Mouse (Mus musculus): ENCODE results near the gene Ank3.

DNA sequence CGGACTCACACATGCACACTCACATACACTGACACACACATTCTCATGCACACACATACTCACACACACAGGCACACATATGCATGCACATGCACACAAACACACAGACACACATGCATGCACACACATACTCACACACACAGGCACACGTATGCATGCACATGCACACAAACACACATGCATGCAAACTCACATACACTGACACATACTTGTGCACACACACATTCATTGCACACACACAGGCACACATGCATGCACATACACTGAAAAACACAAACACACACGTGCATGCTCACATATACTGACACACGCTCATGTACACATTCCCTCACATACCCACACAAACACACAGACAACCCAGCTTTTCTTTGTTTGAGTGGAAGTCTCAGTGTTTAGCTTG lies 157.0 kb downstream of the Ank3 start:
- TF ChIP-seq CTCF (IDR thresholded peaks at IDR 0.05; ENCODE audit: low read depth, low read length) (no peak), POLR2A (IDR thresholded peaks at IDR 0.05; ENCODE audit: extremely low read depth, insufficient read depth, low read length) (no peak)

Data from liver, adult 2 months (tissue).